Mouse (Mus musculus): Measurements from ENCODE around the gene Igfbp4.

- TF ChIP-seq POLR2A (IDR thresholded peaks at IDR 0.05; ENCODE audit: control insufficient read depth, extremely low read depth, insufficient read depth, low read length, poor library complexity) (no peak), CTCF (IDR thresholded peaks at IDR 0.05; ENCODE audit: borderline replicate concordance, control insufficient read depth, extremely low read depth, insufficient read depth, low read length, poor library complexity) (no peak)
Observed at GRCm38 (mm10) chr11:99068455-99068854, 27.4 kb downstream of the Igfbp4 start.
